Mouse (Mus musculus) left cerebral cortex, postnatal 14 days (tissue): ENCODE data around the gene Tti1. TPM values are rescaled to one million over a fixed set of nuclear protein-coding genes. Genes with fewer than 3 reads are reported as not detected.
"Not testable (repeated sequence)": the region's sequence is repeated elsewhere in the genome, so short reads cannot be mapped to it uniquely, and the experiment has no call there.

Experiments
- DNase-seq, 2 experiments: peaks; one replicate each; pipeline ENCODE4 v3.0.0; 2021 to 2022; ENCODE audit warnings: low spot score in 2 of 2, mixed read lengths in 1 of 2
- intact Hi-C: fragments of 180-260 bp; cut with DNase I; formaldehyde crosslinking; loops from one replicate; pipeline ENCODE4 v1.15.1; 2025
- long read RNA-seq, 2 experiments: library from polyadenylated mRNA; stranded (forward); transcript quantifications; one replicate each; pipeline ENCODE4 v2.0.0; 2021
- total RNA-seq, 2 experiments: library from RNA; stranded (reverse); gene quantifications; 2 replicates each; pipeline ENCODE4 v1.2.3; 2021

Tti1 gene
- total RNA-seq, result 10 to 100 TPM; 16.9 to 19.8 TPM
- long read RNA-seq, experiment 1, transcript Tti1-201 (8 exons, 3,830 nt), result major isoform, 15 of 20 reads
- long read RNA-seq, experiment 1, partial matches to known transcripts, result 2 of 20 reads
- long read RNA-seq, experiment 1, other reads (novel, unspliced or antisense), result 0 of 20 reads
- long read RNA-seq, experiment 2, transcript Tti1-201 (8 exons, 3,830 nt), result major isoform, 10 of 16 reads
- long read RNA-seq, experiment 2, partial matches to known transcripts, result 1 of 16 reads
- long read RNA-seq, experiment 2, other reads (novel, unspliced or antisense), result 2 of 16 reads

DNA sequence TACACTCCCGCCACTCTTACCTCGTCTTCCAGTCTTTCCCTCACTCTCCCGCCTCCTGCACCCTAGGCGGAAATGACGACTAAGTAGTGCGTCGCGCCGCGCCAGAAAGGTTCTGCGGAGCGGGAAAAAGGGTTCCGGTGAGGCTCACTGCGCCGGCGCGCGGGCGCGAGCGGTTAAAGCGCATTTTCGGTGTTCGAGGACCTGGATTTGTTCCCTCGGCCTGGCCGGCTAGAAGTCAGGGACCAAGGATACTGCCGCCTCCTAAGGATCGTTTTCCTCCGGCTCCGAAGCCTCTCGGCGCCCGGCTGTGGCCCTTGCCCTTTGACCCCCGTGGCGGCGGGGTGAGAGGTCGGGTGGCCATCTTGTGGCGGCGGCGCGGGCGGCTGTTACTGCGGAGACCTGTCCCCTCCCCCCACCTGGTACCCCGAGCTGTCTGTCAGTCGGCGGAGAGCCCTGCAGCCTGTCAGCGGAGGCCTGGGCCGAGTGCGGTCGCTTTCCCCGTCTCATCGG, at the start of gene Tti1, which contains the start of gene Rprd1b:
TSS of gene Tti1 (minus strand) at position 80 of the 510 bp plus-strand sequence.
TSS of gene Rprd1b (plus strand) at position 144 of the 510 bp plus-strand sequence.
- DNase-seq, result peak; percentile 93
- intact Hi-C loops, result no loop called here

DNA sequence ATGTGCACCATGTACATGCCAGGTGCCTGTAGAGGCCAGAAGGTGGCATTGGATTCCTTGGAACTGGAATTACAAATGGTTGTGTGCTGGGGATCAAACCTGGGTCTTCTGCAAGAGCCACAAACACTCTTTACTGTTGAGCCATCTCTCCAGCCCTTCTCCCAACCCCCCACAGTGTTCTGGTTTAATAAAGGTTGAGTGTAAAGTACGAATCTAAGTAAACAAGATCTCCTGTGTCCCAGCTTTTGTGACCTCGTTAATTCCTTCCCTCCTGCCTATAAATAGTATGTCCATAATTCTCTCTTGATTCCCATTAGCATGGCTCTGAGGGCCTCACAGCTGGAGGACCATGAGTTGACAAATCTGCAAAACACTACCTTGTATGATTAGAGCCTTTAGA, 49.7 kb upstream of the Tti1 start:
- DNase-seq, result no peak
- intact Hi-C loops, result no loop called here

DNA sequence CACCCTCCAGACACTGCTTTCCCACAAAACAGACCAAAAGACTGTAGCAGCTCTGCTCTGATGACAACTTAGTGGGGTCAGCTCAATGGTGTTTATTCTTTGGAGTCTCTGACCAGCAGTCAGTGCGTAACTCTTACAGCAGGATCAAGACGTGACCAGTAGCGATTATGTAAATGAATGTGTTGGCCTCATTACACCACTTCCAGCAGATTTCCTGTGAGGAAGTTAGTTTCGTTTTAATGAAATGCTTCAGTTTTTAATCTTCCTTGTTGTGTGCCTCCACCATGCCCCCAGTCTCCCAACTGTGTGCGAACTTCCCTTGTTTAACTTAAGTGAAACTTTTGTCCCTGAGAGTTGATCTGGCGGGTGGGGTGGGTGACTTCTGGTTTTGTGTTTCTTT, 48.5 kb upstream of the Tti1 start:
- intact Hi-C loops, result no loop called here

GRCm38 (mm10) chr2:158074835-158075234, 46.6 kb upstream of the Tti1 start:
- DNase-seq, result no peak
- intact Hi-C loops, result no loop called here

More for the DNA sequence above, 48.5 kb upstream of the Tti1 start:
- no peak for DNase-seq

DNA sequence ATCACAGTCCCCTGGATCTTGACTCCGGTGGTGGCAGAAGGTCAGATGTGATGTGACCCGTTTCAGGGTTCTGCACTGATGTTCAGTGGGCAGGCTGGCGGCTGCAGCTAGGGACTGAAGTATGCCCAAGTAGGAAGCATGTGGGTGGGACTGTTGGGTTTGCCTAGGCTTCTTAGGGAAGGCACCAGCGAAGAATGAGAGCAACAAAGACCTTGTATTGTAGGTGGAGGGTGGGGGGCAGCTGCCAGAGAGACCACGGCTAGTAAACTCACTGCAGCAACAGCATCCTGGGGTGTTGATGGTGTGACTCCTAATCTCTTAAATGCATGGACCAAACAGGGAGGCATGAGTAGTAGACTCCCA, 43.4 kb upstream of the Tti1 start:
- intact Hi-C loops, result no loop called here
- no peak for DNase-seq

- intact Hi-C loops, result no loop called here
- no peak for DNase-seq
Measured at GRCm38 (mm10) chr2:158070885-158071632, 42.8 kb upstream of the Tti1 start.

GRCm38 (mm10) chr2:158068444-158068971, 40.3 kb upstream of the Tti1 start:
- no peak for DNase-seq
- intact Hi-C loops, result loop anchor here (10.0 kb wide), 1 partner anchor 276 kb away; no protein-coding TSS in a partner anchor

GRCm38 (mm10) chr2:158067260-158067824, 39.1 kb upstream of the Tti1 start:
- intact Hi-C loops, result loop anchor here (10.0 kb wide), 1 partner anchor 277 kb away; no protein-coding TSS in a partner anchor
- DNase-seq, result no peak

DNA sequence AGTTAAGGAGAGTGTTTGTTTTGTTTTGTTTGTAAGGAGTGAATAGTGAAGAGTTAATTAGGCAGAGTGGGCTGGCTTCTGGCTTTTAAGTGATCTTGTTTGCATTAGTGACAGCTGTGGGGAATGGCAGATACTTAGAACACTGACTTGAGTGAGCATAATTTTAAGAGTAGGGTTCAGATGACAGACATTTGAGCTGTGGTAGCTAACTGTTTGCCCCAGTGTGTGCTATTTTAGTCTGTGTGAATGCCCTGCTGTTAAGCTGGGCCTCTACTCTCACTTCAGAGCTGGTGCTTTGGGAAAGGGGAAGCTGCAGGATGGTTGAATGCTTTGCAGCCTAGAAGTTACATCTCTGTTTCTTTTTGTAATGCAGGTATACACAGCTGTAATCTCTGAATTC, 38.2 kb upstream of the Tti1 start:
- no peak for DNase-seq
- intact Hi-C loops, result loop anchor here (10.0 kb wide), 1 partner anchor 278 kb away; no protein-coding TSS in a partner anchor

DNA sequence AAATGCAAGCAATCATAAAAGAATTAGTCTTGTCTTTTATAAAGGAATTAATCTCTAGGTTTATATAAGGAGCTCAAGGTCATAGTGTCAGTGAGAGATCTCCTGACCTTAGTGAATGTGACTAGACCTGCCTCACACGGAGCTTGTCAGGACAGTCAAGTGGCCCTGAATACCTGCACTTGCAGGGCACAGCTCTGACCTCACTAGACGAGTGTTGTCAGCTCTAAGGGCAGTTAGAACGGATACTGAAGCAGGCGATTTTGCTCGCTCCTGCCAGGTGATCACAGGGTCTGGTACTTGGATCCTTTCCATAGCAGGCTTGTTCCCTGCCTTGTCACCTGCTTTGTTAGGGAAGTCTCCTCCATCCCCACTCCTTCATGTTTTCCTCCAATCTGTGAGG, 36.8 kb upstream of the Tti1 start:
- DNase-seq, result no peak
- intact Hi-C loops, result loop anchor here (10.0 kb wide), 1 partner anchor 280 kb away; no protein-coding TSS in a partner anchor

GRCm38 (mm10) chr2:158064571-158065048, 36.4 kb upstream of the Tti1 start:
- intact Hi-C loops, result loop anchor here (5.0 to 10.0 kb wide), 2 partner anchors 128 to 280 kb away; no protein-coding TSS in a partner anchor
- DNase-seq, result peak; percentile 15 to 45

DNA sequence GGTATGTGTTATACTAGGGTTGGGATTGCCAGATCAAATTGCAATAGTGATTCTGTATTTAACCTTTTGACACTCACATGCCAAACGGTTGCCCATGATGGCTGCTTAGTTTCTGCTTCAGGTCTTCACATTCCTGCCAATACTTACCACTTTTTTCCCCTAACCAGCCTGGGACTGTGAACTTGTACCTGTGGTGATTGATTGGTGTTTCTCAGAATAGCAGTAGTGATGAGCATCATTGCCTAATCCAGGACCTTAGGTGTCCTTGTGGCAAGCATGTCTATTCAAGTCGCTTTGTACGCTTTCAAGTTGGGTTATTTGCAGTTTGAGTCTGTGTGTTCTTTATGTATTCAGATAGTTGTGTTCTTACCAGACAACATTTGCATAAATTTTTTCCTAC, 34.8 kb upstream of the Tti1 start:
- intact Hi-C loops, result loop anchor here (5.0 to 10.0 kb wide), 2 partner anchors 129 to 282 kb away; no protein-coding TSS in a partner anchor
- DNase-seq, result no peak

DNA sequence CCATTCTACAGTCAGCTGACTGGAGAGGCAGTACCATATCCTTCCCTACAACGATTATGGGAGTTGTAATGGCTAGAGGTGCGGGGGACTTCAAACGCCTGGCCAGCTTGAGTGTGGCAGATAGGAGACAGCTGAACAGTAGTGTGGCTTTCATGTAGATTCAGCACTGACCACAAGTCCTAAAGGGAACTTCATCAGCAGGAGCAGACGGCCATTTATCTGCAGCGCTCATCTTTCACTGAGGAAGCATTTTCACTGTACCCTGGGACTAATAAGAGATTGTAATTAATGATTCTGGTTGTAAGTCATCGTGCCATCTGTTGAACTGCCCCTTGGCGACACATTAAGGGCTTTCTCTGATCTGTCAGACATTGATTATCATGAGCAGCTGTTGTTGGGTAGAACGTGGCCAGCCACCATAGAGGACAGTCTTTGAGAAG, 31.5 kb upstream of the Tti1 start:
- DNase-seq, result no peak
- intact Hi-C loops, result loop anchor here (5.0 to 10.0 kb wide), 3 partner anchors 133 to 455 kb away; no protein-coding TSS in a partner anchor

DNA sequence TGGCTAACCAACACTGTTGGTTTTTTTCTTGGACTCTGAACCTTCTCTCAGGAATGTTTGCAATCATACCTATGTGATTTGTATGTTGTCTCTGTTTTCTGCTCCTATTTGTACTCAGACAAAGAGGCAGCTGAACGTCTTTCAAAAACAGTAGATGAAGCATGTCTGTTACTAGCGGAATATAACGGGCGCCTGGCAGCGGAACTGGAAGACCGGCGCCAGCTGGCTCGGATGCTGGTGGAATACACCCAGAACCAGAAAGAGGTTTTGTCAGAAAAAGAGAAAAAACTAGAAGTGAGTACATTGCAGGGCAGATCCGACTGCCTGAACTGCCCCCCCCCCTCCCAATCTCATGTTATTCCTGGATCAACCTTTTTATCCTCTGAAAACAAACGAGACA, 30.3 kb upstream of the Tti1 start:
- intact Hi-C loops, result loop anchor here (10.0 kb wide), 1 partner anchor 454 kb away; no protein-coding TSS in a partner anchor
- peak; percentile 27 to 64 for DNase-seq

DNA sequence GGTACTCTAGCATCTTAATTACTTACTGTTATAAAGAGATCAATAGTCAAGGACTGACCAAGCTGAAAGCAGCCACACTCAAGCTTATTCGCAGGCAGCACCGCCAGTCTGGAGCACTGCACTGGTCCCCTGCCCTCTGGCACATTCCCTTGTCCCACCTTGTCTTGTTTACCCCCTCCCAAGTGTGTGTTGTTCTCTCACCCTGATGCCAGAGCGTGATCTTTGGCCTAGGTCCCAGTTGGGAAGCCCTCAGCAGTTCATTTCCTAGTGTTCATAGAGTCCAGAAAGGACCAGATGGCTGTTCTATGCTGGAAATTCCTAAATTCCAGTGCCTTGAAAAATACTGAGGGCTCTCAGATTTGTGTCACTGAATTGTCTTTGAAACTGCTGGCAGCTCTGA, 28.8 kb upstream of the Tti1 start:
- intact Hi-C loops, result loop anchor here (10.0 kb wide), 1 partner anchor 452 kb away; no protein-coding TSS in a partner anchor

DNA sequence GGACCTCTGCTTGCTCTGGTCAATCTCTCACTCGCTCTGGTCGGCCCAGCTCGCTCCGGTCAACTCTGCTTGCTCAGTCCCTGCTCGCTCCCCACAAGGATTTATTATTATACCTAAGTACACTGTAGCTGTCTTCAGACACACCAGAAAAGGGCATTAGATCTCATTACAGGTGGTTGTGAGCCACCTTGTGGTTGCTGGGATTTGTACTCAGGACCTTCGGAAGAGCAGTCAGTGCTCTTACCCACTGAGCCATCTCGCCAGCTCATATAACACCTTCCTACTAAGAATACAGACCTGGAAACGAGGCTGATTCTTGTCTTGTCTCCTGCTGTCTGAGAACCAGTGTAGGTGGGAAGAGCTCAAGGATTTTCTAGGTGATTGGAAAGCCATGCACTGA, 27.1 kb upstream of the Tti1 start:
- intact Hi-C loops, result loop anchor here (10.0 kb wide), 1 partner anchor 451 kb away; no protein-coding TSS in a partner anchor

More for the DNA sequence above, 28.8 kb upstream of the Tti1 start:
- DNase-seq, result no peak

DNA sequence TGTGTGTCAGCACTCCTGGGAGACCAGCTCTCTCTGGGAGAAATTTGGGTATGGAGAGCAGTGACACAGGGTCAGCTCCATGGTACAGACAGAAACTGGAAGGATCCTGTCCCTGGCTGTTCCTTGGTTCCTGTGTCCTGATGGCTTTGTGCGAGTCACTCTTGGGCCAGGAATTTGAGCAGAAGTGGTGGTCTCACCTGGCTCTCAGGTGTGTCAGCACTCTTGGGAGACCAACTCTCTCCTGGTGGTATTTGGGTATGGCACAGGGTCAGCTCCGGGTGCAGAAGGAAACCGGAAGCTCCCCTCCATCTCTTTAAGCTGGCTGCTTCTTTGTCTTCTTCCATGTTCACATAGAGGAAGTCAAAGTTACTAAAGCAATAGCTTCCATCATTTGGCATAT, 26.4 kb upstream of the Tti1 start:
- DNase-seq, result no peak
- intact Hi-C loops, result loop anchor here (10.0 kb wide), 1 partner anchor 450 kb away; no protein-coding TSS in a partner anchor

More for the DNA sequence above, 27.1 kb upstream of the Tti1 start:
- not testable (repeated sequence) for DNase-seq

- intact Hi-C loops, result loop anchor here (10.0 kb wide), 1 partner anchor 445 kb away; no protein-coding TSS in a partner anchor
- no peak for DNase-seq
Measured at GRCm38 (mm10) chr2:158050116-158050515, 21.9 kb upstream of the Tti1 start.

- intact Hi-C loops, result loop anchor here (5.0 kb wide), 1 partner anchor 154 kb away; no protein-coding TSS in a partner anchor
- DNase-seq, result no peak
Measured at GRCm38 (mm10) chr2:158048718-158049117, 20.5 kb upstream of the Tti1 start.
